Mouse (Mus musculus): ENCODE measurements around the gene Atpaf1.

DNA sequence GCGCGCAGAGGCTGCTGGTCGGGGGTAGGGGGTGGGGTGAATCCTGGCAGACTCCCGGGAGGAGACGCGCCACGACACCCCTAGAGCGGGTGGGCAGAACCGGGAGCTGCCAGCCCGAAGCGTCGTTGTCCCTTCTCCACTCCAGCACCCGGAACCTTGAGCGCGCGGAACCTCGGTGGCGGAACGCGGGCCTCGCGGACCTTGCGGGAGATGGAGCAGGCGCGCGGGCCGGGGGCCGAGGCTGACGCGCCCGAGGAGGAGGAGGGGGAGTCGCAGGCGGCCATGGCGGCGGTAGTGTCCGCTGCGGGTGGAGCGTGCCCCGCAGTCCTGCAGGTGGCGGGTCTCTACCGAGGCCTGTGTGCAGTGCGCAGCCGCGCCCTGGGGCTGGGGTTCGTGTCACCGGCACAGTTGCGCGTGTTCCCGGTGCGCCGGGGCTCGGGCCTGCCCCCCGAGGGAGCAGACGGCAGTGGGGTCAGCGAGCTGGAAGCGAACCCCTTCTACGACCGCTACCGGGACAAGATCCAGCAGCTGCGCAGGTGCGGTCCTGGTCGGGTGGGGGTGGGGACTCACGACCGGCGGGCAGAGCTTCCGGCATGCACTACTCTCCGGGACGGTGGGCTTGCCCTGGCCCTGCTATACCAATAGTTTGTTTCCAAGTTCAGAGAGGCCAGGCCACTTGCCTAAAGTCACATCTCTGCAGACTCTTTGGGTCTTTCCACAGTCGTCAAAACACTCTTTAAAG is at the start of gene Atpaf1:
- TF ChIP-seq CTCF (IDR thresholded peaks at IDR 0.05; ENCODE audit: insufficient read depth, low read depth, low read length) (no peak), POLR2A (IDR thresholded peaks at IDR 0.05; ENCODE audit: insufficient read depth, low read depth, low read length) (peak; percentile 64)
